Mouse (Mus musculus) lung, postnatal 25 days (tissue): ENCODE data around the gene Atp5g1.

Source experiments
- DNase-seq: peaks from one replicate; pipeline ENCODE4 v3.0.0; 2022; ENCODE audit warnings: low spot score

Gene Atp5g1

DNA sequence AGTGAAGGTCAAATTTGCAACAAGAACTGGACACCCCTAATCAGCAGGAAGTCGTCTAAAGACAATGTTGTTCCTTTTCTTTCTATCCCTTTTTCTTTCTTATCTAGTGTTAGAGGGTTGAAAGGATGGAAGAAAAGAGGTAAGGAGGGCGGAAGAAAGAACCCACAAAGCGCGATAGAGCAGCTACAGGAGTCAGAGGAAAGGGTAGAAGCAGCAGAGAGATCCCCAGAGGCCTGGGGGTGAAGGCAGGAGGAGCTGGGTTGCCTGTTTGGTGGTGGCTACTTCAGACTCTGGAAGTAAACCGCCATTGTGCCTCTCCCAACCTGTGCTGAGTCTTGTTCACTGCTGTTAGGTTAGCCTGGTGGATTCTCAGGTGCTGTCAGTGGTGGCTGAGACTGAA lies 47.3 kb downstream of the Atp5g1 start:
- no peak for DNase-seq

GRCm38 (mm10) chr11:96020622-96021021 lies 54.8 kb downstream of the Atp5g1 start:
- DNase-seq, result no peak
